Comparison of ENCODE assay signal across 24 mouse cellular contexts in the genomic region with DNA sequence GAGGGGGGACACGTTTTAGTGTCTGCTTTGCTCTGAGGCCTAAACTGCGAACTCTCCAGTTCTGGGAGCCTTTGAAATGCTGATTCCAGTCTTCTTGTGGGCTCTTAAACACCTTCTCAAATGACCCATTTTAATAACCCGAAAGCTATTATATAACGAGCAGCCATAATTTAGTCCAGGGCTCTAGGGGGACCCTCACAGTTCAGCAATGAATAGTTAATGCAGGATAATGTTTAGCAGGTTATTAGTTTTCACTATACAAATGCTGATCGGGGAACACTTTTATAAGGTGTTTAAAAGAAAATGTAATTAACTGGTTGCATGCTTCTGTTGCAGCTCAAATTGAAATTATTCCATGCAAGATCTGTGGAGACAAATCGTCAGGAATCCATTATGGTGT. TPM values are rescaled to one million over a fixed set of nuclear protein-coding genes. Genes with fewer than 3 reads are reported as not detected.
DNase-seq lines count a peak whose midpoint lies in the region; ATAC-seq and TF ChIP-seq lines count a peak whose summit lies in the region.
"Had no signal": no experiment of that assay in that cellular context is flagged by ENCODE, and none has a peak within 500 bp of the region (broad histone marks: within the 10 kb centered on the region; RNA-seq: fewer than 3 reads in every experiment).

No protein-coding gene starts in this region.

- no peaks in the 10 kb centered on the region for H3K9me3 ChIP-seq in hindbrain, embryonic 14.5 days (ENCODE audit: control insufficient read depth, low read length)
- no peaks in the 10 kb centered on the region for H3K9me3 ChIP-seq in hindbrain, embryonic 11.5 days (ENCODE audit: control insufficient read depth, low read length)
- H3K9me3 ChIP-seq in hindbrain, embryonic 16.5 days (ENCODE audit: control insufficient read depth, low read length) = no peaks in the 10 kb centered on the region
- H3K9me3 ChIP-seq in limb, embryonic 13.5 days = no peaks in the 10 kb centered on the region
- H3K9me3 ChIP-seq: embryonic facial prominence, embryonic 15.5 days; liver, embryonic 13.5 days had no signal

- ATAC-seq in hindbrain, embryonic 14.5 days (ENCODE audit: low FRiP score) = peak; percentile 72; the same call in 1 of the 2 replicates
- ATAC-seq in hindbrain, embryonic 11.5 days (ENCODE audit: low FRiP score) = no peak
- ATAC-seq in hindbrain, embryonic 16.5 days = peak; percentile 78
- peak; percentile 86; the same call in 1 of the 2 replicates for ATAC-seq in limb, embryonic 13.5 days (ENCODE audit: low FRiP score, low read depth)
- ATAC-seq: forebrain, embryonic 14.5 days had no signal

- no peaks in the 10 kb centered on the region for H3K36me3 ChIP-seq in hindbrain, embryonic 14.5 days (replicated peaks; ENCODE audit: control insufficient read depth, insufficient read depth)
- H3K36me3 ChIP-seq in hindbrain, embryonic 11.5 days (ENCODE audit: control insufficient read depth, insufficient read depth, low read length) = no peaks in the 10 kb centered on the region
- no peaks in the 10 kb centered on the region for H3K36me3 ChIP-seq in hindbrain, embryonic 16.5 days (ENCODE audit: control insufficient read depth, insufficient read depth, low read length)
- no peaks in the 10 kb centered on the region for H3K36me3 ChIP-seq in limb, embryonic 13.5 days
- H3K36me3 ChIP-seq in kidney, adult 2 months (ENCODE audit: control insufficient read depth, insufficient read depth, low read length) = no peaks in the 10 kb centered on the region; the same call in 1 of the 2 replicates
- H3K36me3 ChIP-seq: embryonic facial prominence, embryonic 15.5 days; liver, embryonic 13.5 days had no signal

- no peak for TF ChIP-seq POLR2A in brain, embryonic 14.5 days (IDR thresholded peaks at IDR 0.05; ENCODE audit: borderline replicate concordance, extremely low read depth, insufficient read depth, insufficient read length, poor library complexity, severe bottlenecking)
- TF ChIP-seq POLR2A in kidney, adult 2 months (IDR thresholded peaks at IDR 0.05; ENCODE audit: low read depth, low read length) = no peak

- no peak overlapping the region for H3K27ac ChIP-seq in hindbrain, embryonic 14.5 days
- H3K27ac ChIP-seq in hindbrain, embryonic 11.5 days (ENCODE audit: low read depth, low read length) = no peak overlapping the region
- no peak overlapping the region for H3K27ac ChIP-seq in hindbrain, embryonic 16.5 days (ENCODE audit: low read depth, low read length)
- H3K27ac ChIP-seq in limb, embryonic 13.5 days = no peak overlapping the region
- H3K27ac ChIP-seq in kidney, adult 2 months (ENCODE audit: insufficient read depth, low read depth, low read length) = no peak overlapping the region
- H3K27ac ChIP-seq: embryonic facial prominence, embryonic 15.5 days; left cerebral cortex, adult 2 months; liver, embryonic 13.5 days had no signal

- WGBS in hindbrain, embryonic 14.5 days = 48% methylated on average over 6 of the region's 6 CpGs
- WGBS in hindbrain, embryonic 11.5 days = 79% methylated on average over 6 of the region's 6 CpGs
- 42% methylated on average over 6 of the region's 6 CpGs for WGBS in hindbrain, embryonic 16.5 days
- 12% methylated on average over 6 of the region's 6 CpGs for WGBS in limb, embryonic 13.5 days
- 56% methylated on average over 6 of the region's 6 CpGs for WGBS in kidney, adult 2 months

- peak; percentile 28 for DNase-seq in hindbrain, embryonic 14.5 days (ENCODE audit: low spot score)
- DNase-seq in hindbrain, embryonic 11.5 days (ENCODE audit: low spot score) = no peak
- peak; percentile 48 for DNase-seq in brain, embryonic 14.5 days (ENCODE audit: low read depth)
- no peak for DNase-seq in urinary bladder, adult 18-20 months (ENCODE audit: low spot score in 2 of 2)
- DNase-seq in right cerebral cortex, postnatal 4 days = no peak
- no peak for DNase-seq in kidney, adult 2 months
- DNase-seq: adrenal gland, adult 8-10 months; B cell, adult 2 months; cerebellum, adult 18-20 months; cerebellum, postnatal 14 days; gastrocnemius, postnatal 10 days; heart, adult 11 months; kidney, adult 11 months; kidney, postnatal 4 days; layer of hippocampus, adult 9-11 months; left cerebral cortex, postnatal 4 days; liver, embryonic 13.5 days; lung, embryonic 14.5 days had no signal

- no peak overlapping the region for H3K4me3 ChIP-seq in hindbrain, embryonic 14.5 days (replicated peaks; ENCODE audit: low read length)
- no peak overlapping the region for H3K4me3 ChIP-seq in hindbrain, embryonic 11.5 days (ENCODE audit: low read depth, low read length)
- H3K4me3 ChIP-seq in hindbrain, embryonic 16.5 days (ENCODE audit: low read length) = no peak overlapping the region
- no peak overlapping the region for H3K4me3 ChIP-seq in limb, embryonic 13.5 days
- H3K4me3 ChIP-seq in kidney, adult 2 months (ENCODE audit: insufficient read depth, low read depth, low read length) = no peak overlapping the region
- H3K4me3 ChIP-seq: embryonic facial prominence, embryonic 15.5 days; left cerebral cortex, adult 2 months; liver, embryonic 13.5 days had no signal

- TF ChIP-seq CTCF in brain, embryonic 14.5 days (IDR thresholded peaks at IDR 0.05; ENCODE audit: borderline replicate concordance, extremely low read depth, insufficient read depth, insufficient read length) = no peak
- TF ChIP-seq CTCF in kidney, adult 2 months (conservative IDR thresholded peaks at IDR 0.05; ENCODE audit: insufficient read depth, insufficient read length, low read depth, low read length) = no peak

- peaks cover 8% of the 10 kb centered on the region; the same call in 1 of the 2 replicates for H3K4me1 ChIP-seq in hindbrain, embryonic 14.5 days (replicated peaks; ENCODE audit: control insufficient read depth, insufficient read depth, low read length)
- H3K4me1 ChIP-seq in hindbrain, embryonic 11.5 days (replicated peaks; ENCODE audit: control insufficient read depth, insufficient read depth, low read length) = no peaks in the 10 kb centered on the region
- peaks cover 4% of the 10 kb centered on the region for H3K4me1 ChIP-seq in hindbrain, embryonic 16.5 days (ENCODE audit: control insufficient read depth, insufficient read depth, low read depth, low read length)
- peaks cover 19% of the 10 kb centered on the region for H3K4me1 ChIP-seq in limb, embryonic 13.5 days
- no peaks in the 10 kb centered on the region for H3K4me1 ChIP-seq in kidney, adult 2 months (ENCODE audit: control insufficient read depth, insufficient read depth, low read length)
- H3K4me1 ChIP-seq: embryonic facial prominence, embryonic 15.5 days; liver, embryonic 13.5 days had no signal

- no peak overlapping the region for H3K4me2 ChIP-seq in hindbrain, embryonic 14.5 days (replicated peaks)
- no peak overlapping the region for H3K4me2 ChIP-seq in hindbrain, embryonic 11.5 days (replicated peaks; ENCODE audit: low read depth, low read length)
- no peak overlapping the region for H3K4me2 ChIP-seq in hindbrain, embryonic 16.5 days (ENCODE audit: low read length)
- H3K4me2 ChIP-seq in limb, embryonic 13.5 days (replicated peaks) = peak overlapping the region; percentile 7; the same call in 1 of the 2 replicates
- H3K4me2 ChIP-seq: embryonic facial prominence, embryonic 15.5 days; heart, embryonic 11.5 days; liver, embryonic 13.5 days; lung, embryonic 14.5 days had no signal

- H3K27me3 ChIP-seq in hindbrain, embryonic 14.5 days (ENCODE audit: control insufficient read depth, insufficient read depth, low read length) = no peaks in the 10 kb centered on the region
- no peaks in the 10 kb centered on the region for H3K27me3 ChIP-seq in hindbrain, embryonic 11.5 days (ENCODE audit: control insufficient read depth, insufficient read depth, low read length)
- no peaks in the 10 kb centered on the region for H3K27me3 ChIP-seq in hindbrain, embryonic 16.5 days (replicated peaks; ENCODE audit: control insufficient read depth, insufficient read depth, low read length)
- H3K27me3 ChIP-seq in limb, embryonic 13.5 days = peaks cover 84% of the 10 kb centered on the region
- H3K27me3 ChIP-seq in kidney, adult 2 months (replicated peaks; ENCODE audit: control insufficient read depth, insufficient read depth, low read length) = no peaks in the 10 kb centered on the region
- H3K27me3 ChIP-seq: embryonic facial prominence, embryonic 15.5 days; liver, embryonic 13.5 days had no signal

- no peak overlapping the region for H3K9ac ChIP-seq in hindbrain, embryonic 14.5 days
- H3K9ac ChIP-seq in hindbrain, embryonic 11.5 days (ENCODE audit: low read depth, low read length) = no peak overlapping the region
- H3K9ac ChIP-seq in hindbrain, embryonic 16.5 days (ENCODE audit: low read depth, low read length) = no peak overlapping the region
- no peak overlapping the region for H3K9ac ChIP-seq in limb, embryonic 13.5 days
- H3K9ac ChIP-seq: embryonic facial prominence, embryonic 15.5 days; liver, embryonic 13.5 days; lung, embryonic 14.5 days had no signal

RNA-seq across cellular contexts. Expression of a gene that starts 49.9 kb away (rescaled TPM):
- 10.4 and 12.5 TPM in 2 replicates for polyA plus RNA-seq in hindbrain, embryonic 14.5 days (2014; fragmentation: Nextera tagmentation; extraction: Ambion mirVana)
- polyA plus RNA-seq in hindbrain, embryonic 11.5 days (2014; fragmentation: Nextera tagmentation; extraction: Ambion mirVana) = 20.3 and 24.1 TPM in 2 replicates
- 9.1 and 9.2 TPM in 2 replicates for polyA plus RNA-seq in brain, embryonic 14.5 days (2012; rRNA removed)
- 8.3 and 9.4 TPM in 2 replicates for polyA plus RNA-seq in hindbrain, embryonic 16.5 days (2015; fragmentation: Nextera tagmentation; extraction: Ambion mirVana)
- 20.0 and 22.2 TPM in 2 replicates for polyA plus RNA-seq in limb, embryonic 13.5 days (2015; fragmentation: Nextera tagmentation; extraction: Ambion mirVana)
- polyA plus RNA-seq in kidney, adult 2 months (2012; rRNA removed) = 2.9 and 3.5 TPM in 2 replicates

Comparison
In these comparisons a context has a peak if more than half of its experiments do, and no peak if none do; other contexts are left out.
1. DNase-seq: peak in hindbrain, embryonic 14.5 days (single experiment) and brain, embryonic 14.5 days (single experiment); none in hindbrain, embryonic 11.5 days (single experiment), urinary bladder, adult 18-20 months (0 of 2), right cerebral cortex, postnatal 4 days (single experiment) and kidney, adult 2 months (single experiment).